Mouse (Mus musculus) ovary, postnatal 14 days (tissue): ENCODE results near the gene B830017H08Rik.

Experiments used
- DNase-seq: peaks from one replicate; pipeline ENCODE4 v3.0.0; 2022; ENCODE audit warnings: low spot score

The B830017H08Rik gene

DNA sequence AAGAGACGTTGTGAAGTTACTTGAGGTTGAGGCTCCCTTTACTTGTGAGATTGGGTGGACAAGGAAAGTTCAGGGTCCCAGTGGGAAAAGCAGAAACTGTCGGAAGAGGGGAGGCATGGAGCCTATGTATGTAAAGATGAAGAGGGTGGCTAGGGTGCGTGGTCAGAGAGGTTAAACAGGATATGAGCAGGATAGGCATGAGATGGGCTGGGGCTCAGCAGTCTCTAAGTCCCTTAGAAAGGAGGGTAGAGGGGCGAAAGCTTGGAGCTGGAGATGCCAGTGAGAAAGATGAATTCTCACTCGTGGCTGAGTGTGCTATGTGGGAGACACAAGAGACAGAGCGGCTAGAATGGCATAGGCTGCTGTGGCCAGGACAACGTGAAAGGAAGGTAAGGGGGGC is at the start of gene B830017H08Rik:
Gene B830017H08Rik, plus strand, starts transcription at position 301 of the 400 bp plus-strand sequence.
- no peak for DNase-seq

DNA sequence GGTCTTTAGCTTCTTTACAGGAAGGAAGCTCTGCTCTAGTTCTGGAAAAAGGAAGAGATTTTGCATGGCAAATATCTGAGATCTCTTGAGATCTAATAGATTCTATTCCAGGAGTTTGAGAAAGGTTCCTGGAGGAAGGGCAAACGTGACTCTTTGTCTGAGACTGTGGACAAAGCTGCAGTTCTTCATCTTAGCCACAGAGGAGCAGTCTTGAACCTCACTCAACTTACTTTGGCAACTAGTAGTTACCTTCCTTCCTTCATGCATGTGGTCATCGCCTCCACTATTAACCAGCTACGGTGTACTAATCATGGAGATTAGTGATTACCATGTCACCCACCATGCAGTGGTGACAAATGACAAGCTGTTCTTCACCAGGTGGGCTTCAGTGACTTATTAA is 47.6 kb upstream of the B830017H08Rik start:
- no peak for DNase-seq

DNA sequence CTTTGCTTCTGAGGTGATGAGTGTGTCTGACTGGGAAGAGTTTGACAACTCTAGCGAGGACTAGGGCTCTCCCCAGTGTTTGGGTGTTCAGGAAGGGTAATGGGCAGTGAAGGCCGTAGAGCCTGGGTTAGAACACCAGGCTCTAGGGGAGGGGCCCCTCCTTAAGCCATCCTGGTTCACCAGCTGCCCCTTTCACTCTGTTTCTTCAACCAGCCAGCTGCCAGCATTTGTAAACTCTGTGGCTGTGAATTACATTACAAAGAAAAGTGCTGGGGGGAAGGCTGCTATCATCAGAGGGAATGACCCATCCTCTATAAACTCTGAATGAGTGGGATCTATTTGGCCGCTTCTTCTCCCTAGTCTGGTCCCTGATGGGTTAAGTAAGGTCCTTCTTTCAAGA is 40.2 kb upstream of the B830017H08Rik start:
- no peak for DNase-seq

DNA sequence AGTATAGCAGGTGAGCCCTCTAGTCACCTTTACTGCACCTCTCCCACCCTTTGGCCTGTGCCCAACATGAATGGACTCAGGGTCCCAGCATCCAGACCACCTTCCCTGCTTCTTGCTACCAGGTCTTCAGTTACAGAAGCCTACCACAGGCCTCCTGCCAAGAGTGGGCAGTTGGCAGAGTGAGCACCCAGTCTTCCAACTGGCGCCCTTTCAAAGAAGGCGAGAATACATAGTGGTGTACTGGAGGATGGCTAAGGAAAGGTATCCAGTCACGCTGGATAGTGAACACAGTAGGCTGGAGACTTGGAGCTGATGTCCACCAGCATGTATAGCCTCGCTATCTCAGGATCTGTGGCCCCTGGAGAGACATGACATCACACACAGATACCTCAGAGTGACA is 38.9 kb upstream of the B830017H08Rik start:
- no peak for DNase-seq

DNA sequence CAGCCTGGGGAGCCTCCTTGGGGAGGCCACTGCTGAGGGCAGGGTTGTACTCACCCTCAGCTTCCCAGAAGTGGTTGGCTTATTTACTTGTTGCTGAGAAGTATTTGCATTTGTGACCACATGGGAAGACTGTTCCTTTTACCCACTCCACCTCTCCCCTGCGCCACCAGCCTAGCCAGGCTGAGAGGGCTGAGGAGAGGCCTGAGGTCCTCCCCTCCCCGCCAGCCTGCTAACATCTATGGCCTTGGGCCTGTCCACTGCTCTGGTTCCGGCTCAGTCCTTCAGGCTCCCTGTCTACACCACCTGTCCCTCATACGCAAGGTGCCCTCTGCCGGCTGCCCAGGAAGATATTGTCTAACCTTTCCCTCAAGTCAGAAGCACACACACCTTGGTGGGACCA is 37.3 kb upstream of the B830017H08Rik start:
- DNase-seq = no peak

DNA sequence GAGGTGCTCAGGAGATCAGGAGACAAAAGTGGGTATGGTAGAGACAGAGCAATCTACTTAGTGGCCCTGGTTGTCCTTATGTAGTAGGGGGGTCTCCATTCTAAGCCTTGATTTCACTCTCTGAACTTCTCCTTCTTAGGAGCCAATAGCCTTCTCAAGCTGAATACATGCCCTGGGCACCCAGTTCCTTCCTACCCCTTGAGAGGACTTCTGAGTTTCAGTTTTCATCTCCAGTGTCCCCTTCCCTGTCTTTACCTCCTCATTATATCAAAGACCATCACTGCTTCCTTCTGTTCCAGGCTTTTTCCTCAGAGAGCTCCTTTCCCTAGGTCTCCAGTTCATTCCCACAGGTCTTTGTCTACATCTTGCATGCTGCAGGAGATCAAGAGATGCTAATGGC is 36.4 kb upstream of the B830017H08Rik start:
- DNase-seq = no peak

DNA sequence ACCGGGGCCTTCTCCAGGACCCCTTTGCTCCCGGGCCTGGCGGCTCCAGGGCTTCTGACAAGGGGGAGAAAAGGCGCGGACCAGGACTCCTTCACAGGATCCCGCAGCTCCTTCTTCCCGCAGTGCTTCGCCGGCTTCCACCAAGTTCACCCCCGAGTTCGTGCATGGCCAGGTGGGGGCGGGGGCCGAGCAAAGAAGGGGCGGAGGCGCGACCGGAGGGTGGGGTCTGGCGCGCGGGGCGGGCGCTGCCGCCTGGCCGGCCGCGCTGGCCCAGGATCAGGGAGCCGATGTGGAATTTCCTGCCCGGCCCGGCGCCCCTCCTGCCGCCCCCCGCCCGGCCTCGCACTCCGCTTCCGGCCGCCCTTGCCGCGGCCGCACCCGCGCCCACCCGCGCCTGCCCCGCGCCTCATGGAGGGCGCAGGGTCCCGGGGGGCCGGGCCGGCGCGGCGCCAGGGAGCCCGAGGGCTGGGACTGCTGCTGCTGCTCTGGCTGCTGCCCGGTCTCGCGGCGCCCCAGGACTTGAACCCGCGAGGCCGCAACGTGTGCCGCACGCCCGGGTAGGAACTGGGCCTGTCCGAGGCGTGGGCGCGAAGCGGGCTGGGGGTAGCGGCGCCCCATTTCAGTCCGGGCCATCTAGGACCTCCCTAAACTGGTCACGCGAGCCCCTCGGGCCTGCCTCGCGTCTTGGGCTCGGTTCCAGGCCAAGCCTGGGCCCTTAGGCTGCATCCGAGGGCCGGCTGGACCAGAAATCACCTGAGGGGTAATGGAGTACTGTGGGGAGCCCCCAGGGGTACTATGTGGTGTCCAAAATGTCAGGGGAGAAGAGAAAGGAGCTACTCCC is 35.7 kb upstream of the B830017H08Rik start, which contains the start of gene Scarf2:
Gene Scarf2, plus strand, starts transcription at position 312 of the 841 bp plus-strand sequence.
- DNase-seq = peak; percentile 61

DNA sequence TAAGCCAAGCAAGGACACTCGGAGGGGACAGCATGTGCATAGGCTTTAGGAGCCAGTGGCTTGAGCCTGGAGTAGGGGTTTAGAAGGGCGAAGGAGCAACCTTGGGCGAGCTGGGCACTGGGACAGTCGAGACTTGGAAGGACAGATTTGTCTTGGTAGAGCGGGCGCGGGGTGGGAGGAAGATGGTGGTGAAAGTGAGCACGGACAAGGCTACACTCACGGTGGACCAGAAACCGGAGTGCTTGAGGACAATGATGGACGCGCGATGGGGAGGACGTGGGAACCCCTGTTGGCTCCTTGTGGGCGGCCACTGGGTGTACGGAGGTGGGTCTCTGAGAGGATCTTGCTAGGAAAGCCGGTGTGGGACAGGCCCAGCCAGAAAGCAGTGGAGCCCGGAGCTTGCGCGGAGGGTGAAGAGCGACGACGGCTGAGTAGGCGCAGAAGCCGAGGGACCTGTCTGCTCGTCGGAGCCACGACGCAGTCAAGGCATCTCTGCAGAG is 35.1 kb upstream of the B830017H08Rik start:
- DNase-seq = peak; percentile 12

DNA sequence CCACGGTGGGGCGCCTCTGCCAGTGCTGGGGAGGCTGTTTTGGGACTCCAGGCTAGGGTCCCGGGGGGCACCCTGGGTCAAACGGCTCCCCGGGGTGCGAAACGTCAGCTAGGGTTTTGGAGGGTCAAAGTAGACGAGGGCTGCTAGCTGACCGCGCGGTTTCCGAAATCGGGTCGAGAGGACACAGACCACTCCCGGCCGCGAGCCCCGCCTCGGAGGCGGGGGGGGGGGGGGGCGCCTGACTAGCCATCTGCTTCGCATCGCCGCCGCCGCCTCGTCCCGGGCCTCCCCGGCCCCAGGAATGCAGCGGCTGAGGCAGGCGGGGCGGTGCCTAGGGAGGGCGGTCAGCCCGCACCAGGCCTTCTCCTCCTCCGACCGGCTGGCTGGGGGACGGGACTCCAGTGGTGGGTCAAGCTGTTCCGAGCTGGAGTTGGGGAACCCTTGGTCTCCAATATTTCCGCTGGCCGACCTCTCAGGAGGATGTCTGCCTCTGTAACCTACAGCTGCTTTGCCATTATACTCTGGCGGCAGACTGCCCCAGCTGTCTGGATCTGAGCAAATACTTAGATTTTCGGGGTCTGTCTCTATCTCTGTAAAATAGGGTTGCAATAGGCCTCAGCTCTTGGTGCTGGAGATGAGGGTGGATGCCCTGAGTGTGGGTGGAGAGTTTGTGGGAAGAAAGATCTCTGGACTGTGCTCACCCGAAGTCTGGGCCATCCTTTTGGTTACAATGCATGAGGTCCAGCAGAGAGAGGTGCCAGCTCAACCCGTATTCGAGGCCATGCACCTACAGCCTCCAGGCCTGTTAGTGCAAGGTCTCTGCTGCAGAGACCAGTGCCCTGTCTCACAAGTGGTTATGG is 34.4 kb upstream of the B830017H08Rik start:
- peak; percentile 25 for DNase-seq

DNA sequence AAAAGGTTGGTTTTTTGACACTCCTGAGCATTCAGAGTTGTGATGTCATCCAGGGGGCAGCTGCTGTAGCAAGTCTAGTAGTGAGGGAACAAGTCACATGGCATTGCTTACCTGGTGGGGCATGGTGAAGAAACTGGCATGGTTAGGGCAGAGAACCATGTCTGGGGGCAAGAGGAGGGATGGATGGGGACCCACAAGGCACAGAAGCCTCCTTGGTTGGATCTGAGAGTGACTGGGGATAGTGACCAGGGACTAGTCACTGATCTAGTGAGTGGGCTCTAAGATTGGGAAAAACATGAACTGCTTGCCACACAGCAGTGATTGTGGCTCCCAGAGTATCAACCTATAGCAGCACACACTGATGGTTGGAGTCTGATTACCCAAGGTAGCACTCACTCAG is 33.3 kb upstream of the B830017H08Rik start:
- no peak for DNase-seq

DNA sequence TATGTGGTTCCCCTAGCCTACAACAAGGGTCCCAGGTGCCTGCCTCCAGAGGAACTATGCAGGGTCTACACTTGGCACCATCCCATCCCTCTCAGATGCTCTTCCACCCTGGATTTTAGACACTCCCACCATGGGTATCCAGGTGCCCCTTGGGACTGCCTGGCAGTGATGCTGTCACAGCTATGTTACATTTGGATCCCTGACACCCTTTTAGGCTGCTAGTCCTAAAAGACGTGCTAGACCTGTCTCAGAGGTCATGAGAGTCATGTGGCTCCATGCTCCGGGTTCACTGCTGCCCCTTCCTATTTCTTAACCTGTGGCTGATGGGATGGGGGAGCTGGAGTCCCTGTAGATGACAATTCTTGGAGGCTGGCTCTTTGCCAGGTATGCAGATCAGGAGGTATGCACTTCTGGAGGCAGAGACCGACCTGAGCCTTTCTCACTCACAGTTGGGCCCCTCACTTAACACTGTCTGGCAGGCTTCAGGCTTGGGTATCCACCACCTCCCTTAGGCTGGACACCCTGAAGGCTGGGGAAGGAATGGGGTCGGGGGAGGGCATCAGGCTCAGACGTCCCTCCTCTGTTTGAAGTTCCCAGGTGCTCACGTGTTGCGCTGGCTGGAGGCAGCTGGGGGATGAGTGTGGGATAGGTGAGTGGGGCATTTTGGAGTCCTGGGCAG is 31.0 kb upstream of the B830017H08Rik start:
- DNase-seq = no peak

DNA sequence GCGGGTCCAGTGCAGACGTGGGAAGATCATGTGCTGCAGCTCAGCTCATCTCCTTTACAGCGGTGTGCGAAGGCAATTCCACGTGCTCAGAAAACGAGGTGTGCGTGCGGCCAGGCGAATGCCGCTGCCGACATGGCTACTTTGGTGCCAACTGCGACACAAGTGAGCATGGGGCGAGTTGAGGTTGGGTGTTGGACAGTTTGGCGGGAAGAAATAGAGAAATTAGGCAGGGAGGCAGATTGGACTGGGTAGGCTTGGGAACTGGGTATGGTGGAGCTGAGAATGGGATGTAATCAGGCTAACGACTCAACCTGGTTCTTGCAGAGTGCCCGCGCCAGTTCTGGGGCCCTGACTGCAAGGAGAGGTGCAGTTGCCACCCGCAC is 30.5 kb upstream of the B830017H08Rik start:
- no peak for DNase-seq

DNA sequence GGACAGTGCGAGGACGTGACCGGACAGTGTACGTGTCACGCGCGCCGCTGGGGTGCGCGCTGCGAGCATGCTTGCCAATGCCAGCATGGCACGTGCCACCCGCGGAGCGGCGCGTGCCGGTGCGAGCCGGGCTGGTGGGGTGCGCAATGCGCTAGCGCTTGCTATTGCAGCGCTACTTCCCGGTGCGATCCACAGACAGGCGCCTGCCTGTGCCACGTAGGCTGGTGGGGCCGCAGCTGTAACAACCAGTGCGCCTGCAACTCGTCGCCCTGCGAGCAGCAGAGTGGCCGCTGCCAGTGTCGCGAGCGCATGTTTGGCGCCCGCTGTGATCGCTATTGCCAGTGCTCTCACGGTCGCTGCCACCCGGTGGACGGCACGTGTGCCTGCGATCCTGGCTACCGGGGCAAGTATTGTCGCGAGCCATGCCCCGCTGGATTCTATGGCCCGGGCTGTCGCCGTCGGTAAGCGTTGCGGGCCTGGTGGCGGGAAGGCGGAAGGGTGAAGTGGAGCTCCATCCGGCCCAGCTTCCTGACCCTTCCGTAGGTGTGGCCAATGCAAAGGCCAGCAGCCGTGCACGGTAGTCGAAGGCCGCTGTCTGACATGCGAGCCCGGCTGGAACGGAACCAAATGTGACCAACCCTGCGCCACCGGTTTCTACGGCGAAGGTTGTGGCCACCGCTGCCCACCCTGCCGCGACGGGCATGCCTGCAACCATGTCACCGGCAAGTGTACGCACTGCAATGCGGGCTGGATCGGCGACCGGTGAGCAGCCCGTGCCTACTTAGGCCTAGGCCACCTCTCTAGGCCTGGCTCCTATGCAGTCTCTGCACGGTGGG is 29.9 kb upstream of the B830017H08Rik start:
- DNase-seq = no peak

DNA sequence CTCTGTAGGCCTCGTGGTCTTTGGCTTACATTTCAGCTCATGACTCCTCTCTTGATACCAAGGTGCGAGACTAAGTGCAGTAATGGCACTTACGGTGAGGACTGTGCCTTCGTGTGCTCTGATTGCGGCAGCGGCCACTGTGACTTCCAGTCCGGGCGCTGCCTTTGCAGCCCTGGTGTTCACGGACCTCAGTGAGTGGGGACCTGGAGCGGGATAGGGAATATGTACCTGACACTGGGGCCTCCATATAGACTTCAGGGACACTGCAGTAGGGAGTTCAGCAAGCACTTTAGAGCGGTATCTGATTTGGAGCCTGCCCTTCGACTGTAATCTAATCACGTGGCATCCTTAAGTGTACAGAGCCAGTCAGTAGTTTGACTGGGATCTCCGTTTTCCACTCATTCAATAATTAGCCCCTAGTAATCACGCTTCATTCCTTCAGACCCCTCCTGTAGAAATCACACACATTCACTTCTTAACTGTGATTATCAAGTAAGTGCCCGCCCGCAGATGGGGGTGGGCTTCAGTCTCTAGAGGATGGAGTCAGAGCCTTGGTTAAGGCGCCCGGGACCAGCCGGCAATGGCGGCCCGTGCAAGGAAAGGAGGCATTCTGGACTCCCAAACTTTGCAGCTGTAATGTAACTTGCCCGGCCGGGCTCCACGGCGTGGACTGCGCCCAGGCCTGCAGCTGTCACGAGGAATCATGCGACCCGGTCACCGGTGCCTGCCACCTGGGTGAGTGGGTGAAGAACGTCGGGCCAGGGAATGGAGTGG is 29.1 kb upstream of the B830017H08Rik start:
- no peak for DNase-seq

DNA sequence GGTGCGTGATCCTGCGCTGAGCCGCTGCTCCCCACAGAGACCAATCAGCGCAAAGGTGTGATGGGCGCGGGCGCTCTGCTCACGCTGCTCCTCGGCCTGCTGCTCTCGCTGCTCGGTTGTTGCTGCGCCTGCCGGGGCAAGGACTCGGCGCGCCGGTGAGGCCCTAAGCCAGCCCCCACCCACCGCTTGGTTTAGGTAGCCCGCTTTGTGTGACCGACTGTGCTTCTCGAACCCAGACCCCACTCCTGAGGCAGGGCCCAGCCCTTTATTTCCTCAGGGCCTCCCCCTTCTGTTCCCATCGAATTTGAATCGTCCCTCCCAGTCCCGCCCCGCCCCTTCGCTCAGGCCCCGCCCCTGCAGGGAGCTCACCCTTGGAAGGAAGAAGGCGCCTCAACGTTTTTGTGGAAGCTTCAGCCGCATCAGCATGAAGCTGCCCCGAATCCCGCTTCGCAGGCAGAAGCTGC is 28.4 kb upstream of the B830017H08Rik start:
- DNase-seq = no peak

DNA sequence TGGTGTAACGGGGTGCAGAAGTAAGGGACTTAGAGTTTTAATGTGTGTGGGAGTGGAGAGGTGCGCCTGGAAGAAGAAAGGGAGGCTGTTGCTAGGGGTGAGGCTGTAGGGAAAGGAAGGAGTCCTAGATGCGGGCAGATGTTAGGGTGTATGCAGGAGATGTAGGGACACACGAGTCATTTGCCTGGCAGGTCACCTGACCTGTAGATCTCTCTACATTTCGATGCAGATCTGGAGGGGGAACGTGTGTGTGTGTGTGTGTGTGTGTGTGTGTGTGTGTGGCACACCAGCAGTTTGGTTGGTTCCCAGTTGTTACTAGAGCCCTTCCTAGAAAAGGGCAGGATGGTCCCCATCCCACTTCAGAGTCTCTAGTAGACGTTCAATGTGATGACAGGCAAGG is 27.9 kb upstream of the B830017H08Rik start:
- DNase-seq = no peak

DNA sequence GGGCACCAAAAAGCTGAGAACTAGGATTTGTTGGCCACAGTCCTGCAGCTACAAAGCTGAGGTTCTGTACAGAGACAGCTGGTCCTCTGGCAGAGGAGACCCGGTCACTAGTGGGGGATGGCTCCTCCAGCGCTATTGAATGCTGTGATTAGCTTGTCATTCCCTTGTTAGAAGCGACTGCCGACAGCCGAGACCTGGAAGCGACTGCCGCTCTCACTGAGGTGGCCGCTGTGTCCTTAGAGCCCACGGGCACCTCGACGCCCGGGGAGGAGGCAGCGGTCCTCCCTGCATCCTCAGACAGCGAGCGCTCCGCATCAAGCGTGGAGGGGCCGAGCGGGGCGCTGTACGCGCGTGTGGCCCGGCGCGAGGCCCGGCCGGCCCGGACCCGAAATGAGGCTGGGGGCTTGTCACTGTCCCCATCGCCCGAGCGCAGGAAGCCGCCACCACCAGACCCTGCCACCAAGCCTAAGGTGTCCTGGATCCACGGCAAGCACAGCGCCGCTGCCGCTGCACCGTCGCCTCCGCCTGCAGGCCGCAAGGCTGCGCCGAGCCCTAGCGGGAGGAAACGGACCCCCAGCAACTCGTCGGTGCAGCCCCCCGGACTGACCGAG is 26.2 kb upstream of the B830017H08Rik start:
- no peak for DNase-seq

DNA sequence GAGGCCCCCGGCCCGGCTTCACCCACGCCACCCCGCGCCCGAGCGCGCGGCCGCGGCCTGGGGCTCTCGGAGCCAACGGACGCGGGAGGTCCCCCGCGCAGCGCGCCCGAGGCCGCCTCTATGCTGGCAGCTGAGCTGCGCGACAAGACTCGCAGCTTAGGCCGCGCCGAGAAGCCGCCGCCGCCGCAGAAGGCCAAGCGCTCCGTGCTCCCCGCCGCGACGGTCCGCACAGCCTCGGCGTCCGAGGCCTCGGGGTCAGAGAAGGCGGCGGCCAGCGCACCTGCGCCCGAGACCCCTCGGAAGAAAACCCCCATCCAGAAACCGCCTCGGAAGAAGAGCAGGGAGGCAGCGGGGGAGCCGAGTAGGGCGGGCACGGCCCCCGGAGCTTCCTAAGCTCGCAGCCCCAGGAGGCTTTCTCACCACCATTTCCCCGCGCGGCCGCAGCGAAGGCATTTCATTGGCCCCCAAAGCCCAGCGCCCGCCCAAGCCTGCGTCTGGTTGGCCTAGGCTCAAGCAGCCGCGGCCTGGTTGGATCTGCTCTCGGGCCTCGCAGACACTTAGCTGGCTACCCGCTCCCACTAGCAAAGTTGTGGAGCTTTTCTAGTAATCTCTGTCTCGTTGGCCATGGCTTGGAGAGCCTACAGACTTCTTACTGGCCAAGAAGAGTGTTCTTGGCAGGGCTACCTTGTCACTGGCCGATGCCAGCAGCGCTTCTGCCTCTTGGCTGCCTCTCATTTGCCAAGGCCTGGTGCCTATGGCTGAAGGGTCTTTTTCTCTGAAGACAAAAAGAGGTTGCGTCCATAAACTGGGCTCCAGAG is 25.5 kb upstream of the B830017H08Rik start:
- DNase-seq = peak; percentile 72

DNA sequence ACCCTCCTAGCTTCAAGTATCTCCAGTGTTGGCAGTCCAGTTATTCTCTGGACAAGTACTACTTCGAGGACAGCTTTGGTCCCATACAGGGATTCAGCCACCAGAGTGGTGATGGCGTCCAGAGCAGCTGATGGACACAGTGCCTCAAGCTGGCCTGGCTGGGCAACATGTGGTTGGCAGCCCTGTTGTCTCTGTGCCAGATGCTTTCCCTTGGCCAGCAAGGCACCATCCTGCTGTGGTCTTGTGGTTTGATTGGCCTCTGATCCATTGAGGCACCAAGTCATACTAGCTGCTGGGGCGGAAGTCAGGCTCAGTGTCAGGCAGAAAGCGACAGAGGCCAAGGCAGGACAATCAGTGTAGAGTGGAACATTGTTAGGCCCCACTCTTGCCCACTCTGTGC is 23.8 kb upstream of the B830017H08Rik start:
- DNase-seq = no peak
